Comparison of ENCODE assay signal across 9 mouse cellular contexts in genomic region chr10:126810346-126811095, GRCm38 (mm10).
DNase-seq lines count a peak whose midpoint lies in the region; ATAC-seq and TF ChIP-seq lines count a peak whose summit lies in the region.
"Had no signal": no experiment of that assay in that cellular context is flagged by ENCODE, and none has a peak within 500 bp of the region (broad histone marks: within the 10 kb centered on the region; RNA-seq: fewer than 3 reads in every experiment).

No protein-coding gene starts in this region.

- no peak overlapping the region for H3K9ac ChIP-seq in lung, embryonic 14.5 days
- H3K9ac ChIP-seq in intestine, embryonic 16.5 days (ENCODE audit: low read depth, low read length): no peak overlapping the region
- H3K9ac ChIP-seq in midbrain, postnatal 0 days (replicated peaks; ENCODE audit: low read length, poor library complexity, severe bottlenecking): no peak overlapping the region

- H3K4me2 ChIP-seq in lung, embryonic 14.5 days: peak overlapping the region; percentile 56
- peak overlapping the region; percentile 55 for H3K4me2 ChIP-seq in intestine, embryonic 16.5 days (ENCODE audit: low read depth, low read length)
- no peak overlapping the region for H3K4me2 ChIP-seq in midbrain, postnatal 0 days (ENCODE audit: low read depth, low read length, poor library complexity, severe bottlenecking)

- no peaks in the 10 kb centered on the region; the same call in 1 of the 2 replicates for H3K4me1 ChIP-seq in lung, embryonic 14.5 days (ENCODE audit: insufficient read depth)
- no peaks in the 10 kb centered on the region for H3K4me1 ChIP-seq in intestine, embryonic 16.5 days (ENCODE audit: control insufficient read depth, insufficient read depth, low read length)
- no peaks in the 10 kb centered on the region for H3K4me1 ChIP-seq in midbrain, postnatal 0 days (ENCODE audit: insufficient read depth, low read length)

- ATAC-seq in lung, embryonic 14.5 days (ENCODE audit: insufficient read depth): peak; percentile 55
- ATAC-seq in intestine, embryonic 16.5 days: no peak
- no peak; the same call in 1 of the 2 replicates for ATAC-seq in midbrain, postnatal 0 days (ENCODE audit: low FRiP score)

- TF ChIP-seq CTCF in lung, embryonic 14.5 days (IDR thresholded peaks at IDR 0.05; ENCODE audit: low read depth): peak; percentile 34
- peak; percentile 54 for TF ChIP-seq CTCF in midbrain, postnatal 0 days (IDR thresholded peaks at IDR 0.05)

- H3K27ac ChIP-seq in lung, embryonic 14.5 days (ENCODE audit: low read depth): no peak overlapping the region
- no peak overlapping the region for H3K27ac ChIP-seq in intestine, embryonic 16.5 days (ENCODE audit: low read length)
- no peak overlapping the region for H3K27ac ChIP-seq in midbrain, postnatal 0 days (ENCODE audit: low read depth, low read length)

- H3K9me3 ChIP-seq in lung, embryonic 14.5 days (ENCODE audit: low read depth, low read length): no peaks in the 10 kb centered on the region
- no peaks in the 10 kb centered on the region for H3K9me3 ChIP-seq in intestine, embryonic 16.5 days (ENCODE audit: control insufficient read depth, low read length)
- no peaks in the 10 kb centered on the region for H3K9me3 ChIP-seq in midbrain, postnatal 0 days (ENCODE audit: low read length)

- WGBS in lung, embryonic 14.5 days: 52% methylated on average over 11 of the region's 11 CpGs
- 63% methylated on average over 11 of the region's 11 CpGs for WGBS in intestine, embryonic 16.5 days
- 73% methylated on average over 11 of the region's 11 CpGs for WGBS in midbrain, postnatal 0 days

- no peaks in the 10 kb centered on the region for H3K36me3 ChIP-seq in lung, embryonic 14.5 days (ENCODE audit: insufficient read depth)
- no peaks in the 10 kb centered on the region for H3K36me3 ChIP-seq in intestine, embryonic 16.5 days (ENCODE audit: control insufficient read depth, insufficient read depth, low read length)
- H3K36me3 ChIP-seq in midbrain, postnatal 0 days (ENCODE audit: insufficient read depth, low read length): no peaks in the 10 kb centered on the region

- H3K27me3 ChIP-seq in lung, embryonic 14.5 days (ENCODE audit: insufficient read depth, low read length): no peaks in the 10 kb centered on the region
- no peaks in the 10 kb centered on the region for H3K27me3 ChIP-seq in intestine, embryonic 16.5 days (replicated peaks; ENCODE audit: control insufficient read depth, insufficient read depth, low read length)
- no peaks in the 10 kb centered on the region for H3K27me3 ChIP-seq in midbrain, postnatal 0 days (ENCODE audit: insufficient read depth, low read length)

- peak; percentile 26 to 55 for DNase-seq in cerebellum, postnatal 14 days
- no peak for DNase-seq in cerebellum, adult 9-11 months
- DNase-seq in lung, embryonic 14.5 days: peak; percentile 69
- no peak for DNase-seq in lung, postnatal 36 days
- DNase-seq in midbrain, postnatal 0 days (ENCODE audit: low spot score): peak; percentile 76
- DNase-seq in ovary, postnatal 10 days (ENCODE audit: low spot score): no peak
- DNase-seq in gastrocnemius, postnatal 25 days: no peak
- DNase-seq: gastrocnemius, postnatal 10 days had no signal

- peak overlapping the region; percentile 27; the same call in 1 of the 2 replicates for H3K4me3 ChIP-seq in lung, embryonic 14.5 days (ENCODE audit: low read depth, low read length)
- H3K4me3 ChIP-seq in intestine, embryonic 16.5 days (ENCODE audit: low read length): no peak overlapping the region
- H3K4me3 ChIP-seq in midbrain, postnatal 0 days (ENCODE audit: low read depth, low read length): no peak overlapping the region

Comparison
In these comparisons a context has a peak if more than half of its experiments do, and no peak if none do; other contexts are left out.
1. DNase-seq: peak in cerebellum, postnatal 14 days (2 of 2), lung, embryonic 14.5 days (single experiment) and midbrain, postnatal 0 days (single experiment); none in cerebellum, adult 9-11 months (single experiment), lung, postnatal 36 days (single experiment), ovary, postnatal 10 days (single experiment) and gastrocnemius, postnatal 25 days (single experiment).